Comparison of ENCODE assay signal across 16 mouse cellular contexts in the genomic region with DNA sequence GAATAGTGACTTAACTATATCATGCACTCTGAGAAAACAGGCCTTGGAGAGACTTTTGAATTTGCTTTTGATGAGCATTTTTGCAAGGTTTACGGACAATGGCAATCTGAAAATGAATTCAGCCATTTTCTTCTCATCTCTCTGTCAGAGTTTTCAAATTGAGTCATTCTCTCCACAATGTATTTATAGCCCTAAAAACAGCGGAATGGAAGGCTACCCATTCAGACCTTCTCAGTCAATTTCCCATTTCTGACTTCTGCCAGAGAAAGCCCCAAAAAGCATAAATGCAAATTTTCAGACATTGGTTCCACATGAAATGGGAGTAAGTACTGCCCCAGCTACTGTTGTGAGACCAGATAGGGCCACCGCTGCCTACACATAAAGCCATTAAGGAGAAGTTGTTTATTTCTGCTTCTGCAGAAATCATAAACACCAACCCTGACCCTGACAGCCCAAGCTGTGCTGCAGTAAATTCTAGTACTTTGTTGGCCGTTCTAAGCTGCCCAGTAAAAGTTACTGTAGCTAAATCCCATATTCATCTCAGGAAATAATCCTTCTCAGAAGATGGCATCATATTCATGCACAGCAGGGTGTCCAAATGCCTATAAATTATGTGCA.
DNase-seq lines count a peak whose midpoint lies in the region; ATAC-seq and TF ChIP-seq lines count a peak whose summit lies in the region.
"Had no signal": no experiment of that assay in that cellular context is flagged by ENCODE, and none has a peak within 500 bp of the region (broad histone marks: within the 10 kb centered on the region; RNA-seq: fewer than 3 reads in every experiment).

No protein-coding gene starts in this region.

- H3K27ac ChIP-seq in forebrain, embryonic 13.5 days = no peak overlapping the region
- no peak overlapping the region for H3K27ac ChIP-seq in forebrain, embryonic 11.5 days (ENCODE audit: low read depth, low read length)
- peak overlapping the region; percentile 51; the same call in 1 of the 2 replicates for H3K27ac ChIP-seq in lung, embryonic 14.5 days (ENCODE audit: low read depth)
- H3K27ac ChIP-seq in lung, postnatal 0 days (ENCODE audit: low read length) = no peak overlapping the region
- peak overlapping the region; percentile 52; the same call in 1 of the 2 replicates for H3K27ac ChIP-seq in CH12.LX (ENCODE audit: insufficient read depth, low read depth)
- H3K27ac ChIP-seq: forebrain, embryonic 12.5 days; hindbrain, embryonic 10.5 days had no signal

- H3K4me1 ChIP-seq in forebrain, embryonic 13.5 days = no peaks in the 10 kb centered on the region
- H3K4me1 ChIP-seq in forebrain, embryonic 11.5 days (replicated peaks; ENCODE audit: control insufficient read depth, insufficient read depth, low read length) = no peaks in the 10 kb centered on the region
- no peaks in the 10 kb centered on the region for H3K4me1 ChIP-seq in lung, embryonic 14.5 days (ENCODE audit: insufficient read depth)
- H3K4me1 ChIP-seq in lung, postnatal 0 days (ENCODE audit: insufficient read depth, low read depth, low read length) = no peaks in the 10 kb centered on the region
- peaks cover 0 to 32% of the 10 kb centered on the region in 2 experiments; a peak in 2 of 4 replicates for H3K4me1 ChIP-seq in CH12.LX (ENCODE audit: control insufficient read depth in 1 of 2, insufficient read depth in 2 of 2)
- H3K4me1 ChIP-seq: forebrain, embryonic 12.5 days; hindbrain, embryonic 10.5 days; megakaryocyte, embryonic 14.5 days had no signal

- no peak overlapping the region for H3K4me3 ChIP-seq in forebrain, embryonic 13.5 days
- H3K4me3 ChIP-seq in forebrain, embryonic 11.5 days (ENCODE audit: low read depth, low read length) = no peak overlapping the region
- no peak overlapping the region for H3K4me3 ChIP-seq in lung, embryonic 14.5 days (ENCODE audit: low read depth, low read length)
- H3K4me3 ChIP-seq in lung, postnatal 0 days (ENCODE audit: low read depth, low read length) = no peak overlapping the region
- H3K4me3 ChIP-seq in CH12.LX (replicated peaks in 1 of 3; ENCODE audit: low read depth in 2 of 3, low read length in 2 of 3, poor library complexity in 1 of 3) (no peak overlapping the region), myocyte (peak overlapping the region; percentile 21)
- H3K4me3 ChIP-seq: forebrain, embryonic 12.5 days; hindbrain, embryonic 10.5 days; megakaryocyte, embryonic 14.5 days had no signal

- no peak for TF ChIP-seq CTCF in lung, embryonic 14.5 days (IDR thresholded peaks at IDR 0.05; ENCODE audit: low read depth)
- no peak for TF ChIP-seq CTCF in lung, postnatal 0 days (IDR thresholded peaks at IDR 0.05)
- no peak for TF ChIP-seq CTCF in CH12.LX (conservative IDR thresholded peaks at IDR 0.05 in 1 of 2, IDR thresholded peaks at IDR 0.05 in 1 of 2; ENCODE audit: low read depth in 2 of 2, low read length in 2 of 2)

- dilution Hi-C loops in CH12.LX (cut with MboI; ENCODE audit: extremely low pct_ligation_motif_present, extremely low pct_unique_long_range_greater_than_20kb, low sequenced_read_pairs) = no loop called here

- H3K9me3 ChIP-seq in forebrain, embryonic 13.5 days (replicated peaks) = no peaks in the 10 kb centered on the region
- no peaks in the 10 kb centered on the region for H3K9me3 ChIP-seq in forebrain, embryonic 11.5 days (ENCODE audit: control insufficient read depth, low read length)
- no peaks in the 10 kb centered on the region for H3K9me3 ChIP-seq in lung, embryonic 14.5 days (ENCODE audit: low read depth, low read length)
- no peaks in the 10 kb centered on the region for H3K9me3 ChIP-seq in lung, postnatal 0 days (ENCODE audit: low read length)
- no peaks in the 10 kb centered on the region for H3K9me3 ChIP-seq in CH12.LX (replicated peaks; ENCODE audit: low read length)
- H3K9me3 ChIP-seq: forebrain, embryonic 12.5 days; hindbrain, embryonic 10.5 days; megakaryocyte, embryonic 14.5 days had no signal

- in situ Hi-C loops in CH12.LX (cut with MboI; ENCODE audit: low pct_ligation_motif_present, low pct_unique_long_range_greater_than_20kb, low sequenced_read_pairs) = no loop called here

- TF ChIP-seq EP300 in lung, postnatal 0 days (IDR thresholded peaks at IDR 0.05) = no peak
- TF ChIP-seq EP300 in CH12.LX (IDR thresholded peaks at IDR 0.05; ENCODE audit: low read length) = peak; percentile 98

- no peak overlapping the region for H3K4me2 ChIP-seq in forebrain, embryonic 13.5 days
- H3K4me2 ChIP-seq in forebrain, embryonic 11.5 days (ENCODE audit: low read depth, low read length, severe bottlenecking) = no peak overlapping the region
- no peak overlapping the region for H3K4me2 ChIP-seq in lung, embryonic 14.5 days
- no peak overlapping the region for H3K4me2 ChIP-seq in lung, postnatal 0 days (replicated peaks; ENCODE audit: low read depth, low read length)
- H3K4me2 ChIP-seq in CH12.LX (ENCODE audit: insufficient read depth, low read depth, poor library complexity, severe bottlenecking) = peak overlapping the region; percentile 70
- peak overlapping the region; percentile 69 for H3K4me2 ChIP-seq in myocyte (ENCODE audit: low read depth)
- H3K4me2 ChIP-seq: forebrain, embryonic 12.5 days had no signal

- H3ac ChIP-seq in myocyte (ENCODE audit: control insufficient read depth, insufficient read length) = no peak overlapping the region

- H3K27me3 ChIP-seq in forebrain, embryonic 13.5 days = no peaks in the 10 kb centered on the region
- no peaks in the 10 kb centered on the region for H3K27me3 ChIP-seq in forebrain, embryonic 11.5 days (ENCODE audit: control insufficient read depth, insufficient read depth, low read length)
- no peaks in the 10 kb centered on the region for H3K27me3 ChIP-seq in lung, embryonic 14.5 days (ENCODE audit: insufficient read depth, low read length)
- H3K27me3 ChIP-seq in lung, postnatal 0 days (replicated peaks; ENCODE audit: insufficient read depth, low read length) = no peaks in the 10 kb centered on the region
- H3K27me3 ChIP-seq in CH12.LX (replicated peaks) (no peaks in the 10 kb centered on the region), myocyte (ENCODE audit: control insufficient read depth, insufficient read depth, insufficient read length) (no peaks in the 10 kb centered on the region)
- H3K27me3 ChIP-seq: forebrain, embryonic 12.5 days; megakaryocyte, embryonic 14.5 days had no signal

- H3K36me3 ChIP-seq in forebrain, embryonic 13.5 days (ENCODE audit: poor library complexity, severe bottlenecking) = no peaks in the 10 kb centered on the region
- no peaks in the 10 kb centered on the region for H3K36me3 ChIP-seq in forebrain, embryonic 11.5 days (ENCODE audit: control insufficient read depth, insufficient read depth, low read length)
- H3K36me3 ChIP-seq in lung, embryonic 14.5 days (ENCODE audit: insufficient read depth) = no peaks in the 10 kb centered on the region
- H3K36me3 ChIP-seq in lung, postnatal 0 days (ENCODE audit: insufficient read depth, low read length) = no peaks in the 10 kb centered on the region
- H3K36me3 ChIP-seq in CH12.LX (replicated peaks in 1 of 2; ENCODE audit: control insufficient read depth in 1 of 2, insufficient read depth in 1 of 2, low read length in 1 of 2) (no peaks in the 10 kb centered on the region), myocyte (ENCODE audit: control insufficient read depth, insufficient read depth) (no peaks in the 10 kb centered on the region)
- H3K36me3 ChIP-seq: forebrain, embryonic 12.5 days; hindbrain, embryonic 10.5 days had no signal

- ATAC-seq in forebrain, embryonic 13.5 days = peak; percentile 13; the same call in 1 of the 2 replicates
- ATAC-seq in forebrain, embryonic 11.5 days (replicated peaks; ENCODE audit: low FRiP score) = no peak
- ATAC-seq in lung, embryonic 14.5 days (ENCODE audit: insufficient read depth) = peak; percentile 87
- no peak for ATAC-seq in lung, postnatal 0 days

- no peak for TF ChIP-seq POLR2A in CH12.LX (IDR thresholded peaks at IDR 0.05; ENCODE audit: low read depth, low read length)
- no peak for TF ChIP-seq POLR2A in myocyte (IDR thresholded peaks at IDR 0.05; ENCODE audit: insufficient read length, low read depth)

- no peak overlapping the region for H3K9ac ChIP-seq in forebrain, embryonic 13.5 days
- H3K9ac ChIP-seq in forebrain, embryonic 11.5 days (ENCODE audit: low read length) = no peak overlapping the region
- H3K9ac ChIP-seq in lung, embryonic 14.5 days = no peak overlapping the region
- no peak overlapping the region for H3K9ac ChIP-seq in lung, postnatal 0 days (replicated peaks; ENCODE audit: low read depth)
- peak overlapping the region; percentile 55 for H3K9ac ChIP-seq in CH12.LX (ENCODE audit: insufficient read depth, low read depth)
- H3K9ac ChIP-seq: forebrain, embryonic 12.5 days had no signal

- no peak for DNase-seq in forebrain, embryonic 11.5 days (ENCODE audit: low spot score)
- peak; percentile 57 for DNase-seq in lung, embryonic 14.5 days
- no peak for DNase-seq in lung, postnatal 0 days (ENCODE audit: low spot score)
- peak; percentile 97 for DNase-seq in CH12.LX (ENCODE audit: extremely low read depth)
- no peak for DNase-seq in cerebellum, postnatal 25 days
- DNase-seq in kidney, postnatal 14 days = no peak
- DNase-seq: cerebellum, postnatal 36 days; heart, adult 11 months; kidney, adult 11 months; lung, adult 18-20 months; thymus, postnatal 14 days had no signal

- H3K79me2 ChIP-seq in CH12.LX (replicated peaks; ENCODE audit: control insufficient read depth, extremely low read depth, insufficient read depth, poor library complexity, severe bottlenecking) (no peaks in the 10 kb centered on the region), myocyte (ENCODE audit: control insufficient read depth, insufficient read depth) (no peaks in the 10 kb centered on the region)

- WGBS in forebrain, embryonic 13.5 days = 89% methylated on average over 4 of the region's 4 CpGs
- WGBS in forebrain, embryonic 11.5 days = 92% methylated on average over 4 of the region's 4 CpGs
- WGBS in lung, embryonic 14.5 days = 47% methylated on average over 4 of the region's 4 CpGs
- WGBS in lung, postnatal 0 days = 51% methylated on average over 4 of the region's 4 CpGs

- peak; percentile 46 for TF ChIP-seq RAD21 in CH12.LX (IDR thresholded peaks at IDR 0.05; ENCODE audit: low read depth, low read length)

TF ChIP-seq in CH12.LX, 34 proteins besides CTCF, POLR2A, EP300 and RAD21 (continues in another document):
- TF ChIP-seq RCOR1 (conservative IDR thresholded peaks at IDR 0.05; ENCODE audit: low read depth, low read length) (peak; percentile 95; the same call in 1 of the 2 replicates), USF1 (IDR thresholded peaks at IDR 0.05; ENCODE audit: low read depth, low read length) (no peak), GABPA (IDR thresholded peaks at IDR 0.05; ENCODE audit: insufficient replicate concordance, low read depth, low read length) (no peak), ETS1 (conservative IDR thresholded peaks at IDR 0.05; ENCODE audit: low read depth, low read length) (peak; percentile 96)

TF ChIP-seq in myocyte, 11 proteins besides CTCF, POLR2A, EP300 and RAD21 (continues in another document):
- TF ChIP-seq REST (IDR thresholded peaks at IDR 0.05; ENCODE audit: insufficient read depth, insufficient read length) (no peak), USF1 (IDR thresholded peaks at IDR 0.05; ENCODE audit: low read depth) (no peak), SRF (IDR thresholded peaks at IDR 0.05; ENCODE audit: control insufficient read depth, insufficient read length, low read depth) (no peak), TCF12 (IDR thresholded peaks at IDR 0.05; ENCODE audit: insufficient read depth, poor library complexity, severe bottlenecking) (no peak), MYOD1 (IDR thresholded peaks at IDR 0.05; ENCODE audit: control insufficient read depth in 1 of 3, insufficient read length in 2 of 3, low read depth in 2 of 3) (no peak)

Comparison
In these comparisons a context has a peak if more than half of its experiments do, and no peak if none do; other contexts are left out.
1. ATAC-seq: peak in forebrain, embryonic 13.5 days (single experiment) and lung, embryonic 14.5 days (single experiment); none in forebrain, embryonic 11.5 days (single experiment) and lung, postnatal 0 days (single experiment).
2. H3K27ac ChIP-seq: peak in lung, embryonic 14.5 days (single experiment) and CH12.LX (single experiment); none in forebrain, embryonic 13.5 days (single experiment), forebrain, embryonic 11.5 days (single experiment) and lung, postnatal 0 days (single experiment).
3. DNase-seq: peak in lung, embryonic 14.5 days (single experiment) and CH12.LX (single experiment); none in forebrain, embryonic 11.5 days (single experiment), lung, postnatal 0 days (single experiment), cerebellum, postnatal 25 days (0 of 2) and kidney, postnatal 14 days (single experiment).
4. H3K4me2 ChIP-seq: peak in CH12.LX (single experiment) and myocyte (single experiment); none in forebrain, embryonic 13.5 days (single experiment), forebrain, embryonic 11.5 days (single experiment), lung, embryonic 14.5 days (single experiment) and lung, postnatal 0 days (single experiment).